14 mouse cellular contexts compared by ENCODE assay signal in the genomic region with DNA sequence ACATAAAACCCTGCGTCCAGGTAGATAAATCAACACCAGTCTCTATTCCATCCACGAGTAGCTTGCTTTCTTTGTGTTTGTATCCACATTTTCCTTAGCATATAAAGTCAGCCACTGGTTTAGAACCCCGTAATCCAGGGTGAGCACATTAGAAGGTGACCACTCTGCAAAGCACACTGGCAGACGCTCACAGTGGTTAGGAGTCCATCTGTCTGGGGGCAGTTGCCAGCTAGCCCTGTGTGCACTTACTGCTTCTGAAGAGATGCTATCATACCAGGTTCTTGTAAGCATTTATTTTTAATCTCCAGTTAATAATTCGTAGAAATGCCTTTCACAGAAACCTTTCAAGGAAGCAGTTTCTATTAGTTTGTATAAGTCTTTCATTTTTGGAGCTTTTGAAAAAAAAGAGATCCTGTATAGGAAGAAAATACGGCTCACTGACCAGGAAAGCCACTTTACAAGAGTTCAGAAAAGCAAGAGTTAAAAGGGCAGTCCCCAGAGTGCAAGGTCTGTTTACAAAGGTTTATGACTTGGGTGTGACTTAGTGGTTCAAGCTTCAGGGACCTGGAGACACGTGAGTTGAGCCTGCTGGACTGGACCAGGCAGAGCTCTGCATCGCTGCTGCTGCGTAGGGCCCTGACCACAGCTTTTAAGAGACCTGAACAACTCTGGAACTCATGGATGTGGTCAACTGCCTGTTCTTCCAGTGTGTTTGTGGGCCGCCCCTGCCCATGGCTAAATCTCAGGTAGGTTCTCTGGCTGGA.
A peak's percentile ranks its signal among the peaks of the same experiment; 100 is the strongest.
DNase-seq lines count a peak whose midpoint lies in the region; ATAC-seq and TF ChIP-seq lines count a peak whose summit lies in the region.
"Had no signal": no experiment of that assay in that cellular context is flagged by ENCODE, and none has a peak within 500 bp of the region (broad histone marks: within the 10 kb centered on the region; RNA-seq: fewer than 3 reads in every experiment).

No protein-coding gene starts in this region.

- no peaks in the 10 kb centered on the region for H3K9me3 ChIP-seq in liver, embryonic 16.5 days (replicated peaks; ENCODE audit: control insufficient read depth, low read length)
- no peaks in the 10 kb centered on the region for H3K9me3 ChIP-seq in stomach, postnatal 0 days (ENCODE audit: control insufficient read depth, low read length)
- H3K9me3 ChIP-seq: embryonic facial prominence, embryonic 12.5 days; heart, embryonic 12.5 days; hindbrain, embryonic 12.5 days; limb, embryonic 13.5 days had no signal

- H3K9ac ChIP-seq in liver, embryonic 16.5 days (ENCODE audit: low read depth, low read length) = no peak overlapping the region
- H3K9ac ChIP-seq in stomach, postnatal 0 days (ENCODE audit: low read length) = no peak overlapping the region; the same call in 1 of the 2 replicates
- H3K9ac ChIP-seq: embryonic facial prominence, embryonic 12.5 days; heart, embryonic 12.5 days; hindbrain, embryonic 12.5 days; limb, embryonic 13.5 days had no signal

- TF ChIP-seq EP300 in stomach, postnatal 0 days (optimal IDR thresholded peaks at IDR 0.05) = no peak

- ATAC-seq in liver, embryonic 16.5 days (ENCODE audit: low read depth) = peak; percentile 71
- peak; percentile 90 for ATAC-seq in stomach, postnatal 0 days (ENCODE audit: low FRiP score, low TSS enrichment)

- WGBS in liver, embryonic 16.5 days (ENCODE audit: insufficient replicate concordance) = 58% methylated on average over 10 of the region's 10 CpGs
- WGBS in stomach, postnatal 0 days = 54% methylated on average over 10 of the region's 10 CpGs

- no peak overlapping the region for H3K4me2 ChIP-seq in liver, embryonic 16.5 days (ENCODE audit: low read depth, low read length)
- peak overlapping the region; percentile 43 for H3K4me2 ChIP-seq in stomach, postnatal 0 days (replicated peaks; ENCODE audit: low read depth)
- H3K4me2 ChIP-seq: embryonic facial prominence, embryonic 12.5 days; heart, embryonic 12.5 days; hindbrain, embryonic 12.5 days had no signal

- peaks cover 13% of the 10 kb centered on the region for H3K4me1 ChIP-seq in liver, embryonic 16.5 days (ENCODE audit: control insufficient read depth, low read depth, low read length)
- no peaks in the 10 kb centered on the region; the same call in 1 of the 2 replicates for H3K4me1 ChIP-seq in stomach, postnatal 0 days (replicated peaks; ENCODE audit: control insufficient read depth, insufficient read depth)

- H3K27ac ChIP-seq in liver, embryonic 16.5 days (ENCODE audit: low read length) = no peak overlapping the region
- 0 out of 2 replicates have a peak overlapping the region, but pooled peaks have one; percentile 20 for H3K27ac ChIP-seq in stomach, postnatal 0 days (replicated peaks)
- H3K27ac ChIP-seq: embryonic facial prominence, embryonic 12.5 days; hindbrain, embryonic 12.5 days; limb, embryonic 13.5 days had no signal

- no peak overlapping the region for H3K4me3 ChIP-seq in liver, embryonic 16.5 days (ENCODE audit: low read depth, low read length)
- no peak overlapping the region for H3K4me3 ChIP-seq in stomach, postnatal 0 days (ENCODE audit: low read depth, low read length)
- H3K4me3 ChIP-seq: embryonic facial prominence, embryonic 12.5 days; heart, embryonic 12.5 days; hindbrain, embryonic 12.5 days; limb, embryonic 13.5 days; myocyte had no signal

- no peak for DNase-seq in liver
- DNase-seq in kidney, adult 11 months = peak; percentile 77
- peak; percentile 65 to 85 for DNase-seq in kidney, postnatal 25 days
- peak; percentile 68 for DNase-seq in stomach, postnatal 0 days (ENCODE audit: low spot score)
- DNase-seq in gastrocnemius, postnatal 10 days = no peak
- DNase-seq in testis, postnatal 14 days (ENCODE audit: low spot score) = no peak
- DNase-seq: adrenal gland, adult 2 months; thymus, postnatal 25 days had no signal

- TF ChIP-seq CTCF in stomach, postnatal 0 days (IDR thresholded peaks at IDR 0.05; ENCODE audit: low read depth) = no peak

- H3K27me3 ChIP-seq in liver, embryonic 16.5 days (ENCODE audit: control insufficient read depth, insufficient read depth, low read depth, low read length) = no peaks in the 10 kb centered on the region
- no peaks in the 10 kb centered on the region for H3K27me3 ChIP-seq in stomach, postnatal 0 days (ENCODE audit: control insufficient read depth, insufficient read depth, low read length)
- H3K27me3 ChIP-seq: embryonic facial prominence, embryonic 12.5 days; heart, embryonic 12.5 days; hindbrain, embryonic 12.5 days; limb, embryonic 13.5 days had no signal

- no peaks in the 10 kb centered on the region for H3K36me3 ChIP-seq in liver, embryonic 16.5 days (ENCODE audit: control insufficient read depth, insufficient read depth)
- no peaks in the 10 kb centered on the region for H3K36me3 ChIP-seq in stomach, postnatal 0 days (ENCODE audit: control insufficient read depth, insufficient read depth, low read length)
- H3K36me3 ChIP-seq: embryonic facial prominence, embryonic 12.5 days; heart, embryonic 12.5 days; limb, embryonic 13.5 days had no signal

Comparison
In these comparisons a context has a peak if more than half of its experiments do, and no peak if none do; other contexts are left out.
1. DNase-seq: peak in kidney, adult 11 months (single experiment), kidney, postnatal 25 days (2 of 2) and stomach, postnatal 0 days (single experiment); none in liver (single experiment), gastrocnemius, postnatal 10 days (single experiment) and testis, postnatal 14 days (single experiment).